Mouse (Mus musculus) liver, embryonic 16.5 days (tissue): ENCODE measurements around the gene Cxcl9. TPM values are rescaled to one million over a fixed set of nuclear protein-coding genes. Genes with fewer than 3 reads are reported as not detected.

ENCODE experiments used
- ATAC-seq: fragments of 200-750 bp; cut with Nextera tagmentation; 2 replicates; pipeline ENCODE4 v1.8.0; 2017; ENCODE audit warnings: low read depth, mild to moderate bottlenecking, moderate number of reproducible peaks, moderate library complexity
- H3K27ac ChIP-seq: fragments of 300-500 bp; sonication (generic); 2 replicates; pipeline ENCODE4 v1.5.1; 2014; ENCODE audit warnings: mild to moderate bottlenecking, low read length
- H3K27me3 ChIP-seq: fragments of 300-500 bp; sonication (generic); 2 replicates; pipeline ENCODE4 v1.6.1; 2014; ENCODE audit warnings: low read depth, low read length, mixed read lengths; ENCODE audit not compliant: control insufficient read depth, insufficient read depth
- H3K36me3 ChIP-seq: fragments of 300-500 bp; sonication (generic); 2 replicates; pipeline ENCODE4 v1.6.1; 2014; ENCODE audit warnings: mild to moderate bottlenecking; ENCODE audit not compliant: control insufficient read depth, insufficient read depth
- H3K4me1 ChIP-seq: fragments of 300-500 bp; sonication (generic); 2 replicates; pipeline ENCODE4 v1.6.1; 2014; ENCODE audit warnings: low read depth, low read length, mixed read lengths; ENCODE audit not compliant: control insufficient read depth
- H3K4me2 ChIP-seq: fragments of 300-500 bp; sonication (generic); 2 replicates; pipeline ENCODE4 v1.6.1; 2014; ENCODE audit warnings: low read depth, low read length, mixed read lengths
- H3K4me3 ChIP-seq: fragments of 300-500 bp; sonication (generic); 2 replicates; pipeline ENCODE4 v1.5.1; 2014; ENCODE audit warnings: low read depth, mild to moderate bottlenecking, low read length
- H3K9ac ChIP-seq: fragments of 300-500 bp; sonication (generic); 2 replicates; pipeline ENCODE4 v1.6.1; 2014; ENCODE audit warnings: low read depth, low read length
- H3K9me3 ChIP-seq: fragments of 300-500 bp; sonication (generic); replicated peaks from 2 replicates; pipeline ENCODE4 v1.6.1; 2016; ENCODE audit warnings: low read length; ENCODE audit not compliant: control insufficient read depth
- WGBS: fragments of 180-500 bp; shearing (Covaris S2); extraction: QIAGEN DNeasy Blood & Tissue Kit; methylation state at CpG from one replicate; pipeline ENCODE4 v1.1.7; 2014; ENCODE audit not compliant: insufficient replicate concordance; 5-methylcytosine and 5-hydroxymethylcytosine counted together
- polyA plus RNA-seq: library from polyadenylated mRNA; unstranded; fragments of >200 nt; fragmentation: Nextera tagmentation; extraction: Ambion mirVana; gene quantifications from 2 replicates; pipeline ENCODE4 v1.2.1, GENCODE M21; 2015

Cxcl9 gene
- polyA plus RNA-seq, 1 experiment from 2014 or later: 0.20 TPM

GRCm38 (mm10) chr5:92369151-92369994 is 41.5 kb upstream of the Cxcl9 start:
- ATAC-seq: peak; percentile 37
- Histone ChIP-seq H3K4me2 (no peak overlapping the region), H3K4me1 (peaks cover 14% of the 10 kb centered on the region), H3K9ac (no peak overlapping the region), H3K9me3 (no peaks in the 10 kb centered on the region), H3K4me3 (no peak overlapping the region), H3K27ac (peak overlapping the region; percentile 40; the same call in 1 of the 2 replicates), H3K36me3 (no peaks in the 10 kb centered on the region), H3K27me3 (no peaks in the 10 kb centered on the region)
- WGBS: 55% methylated on average over 13 of the region's 13 CpGs

- WGBS: 47% methylated on average over 10 of the region's 10 CpGs
- H3K36me3 ChIP-seq: no peaks in the 10 kb centered on the region
- H3K9me3 ChIP-seq: no peaks in the 10 kb centered on the region
- no peak overlapping the region; the same call in 1 of the 2 replicates for H3K27ac ChIP-seq
- no peaks in the 10 kb centered on the region for H3K27me3 ChIP-seq
- H3K4me2 ChIP-seq: no peak overlapping the region
- ATAC-seq: no peak
- H3K9ac ChIP-seq: no peak overlapping the region
- peaks cover 14% of the 10 kb centered on the region for H3K4me1 ChIP-seq
- H3K4me3 ChIP-seq: no peak overlapping the region
Measured at GRCm38 (mm10) chr5:92368392-92368791, 40.5 kb upstream of the Cxcl9 start.

GRCm38 (mm10) chr5:92366565-92366964 is 38.7 kb upstream of the Cxcl9 start:
- H3K9me3 ChIP-seq: no peaks in the 10 kb centered on the region
- H3K9ac ChIP-seq: no peak overlapping the region
- 58% methylated on average over 6 of the region's 6 CpGs for WGBS
- no peak overlapping the region for H3K4me3 ChIP-seq
- H3K27me3 ChIP-seq: no peaks in the 10 kb centered on the region
- peaks cover 11% of the 10 kb centered on the region for H3K4me1 ChIP-seq
- no peak overlapping the region for H3K4me2 ChIP-seq
- no peaks in the 10 kb centered on the region for H3K36me3 ChIP-seq
- peak overlapping the region; percentile 27; the same call in 1 of the 2 replicates for H3K27ac ChIP-seq
- peak; percentile 53 for ATAC-seq

- Histone ChIP-seq H3K9ac (no peak overlapping the region), H3K27me3 (no peaks in the 10 kb centered on the region), H3K4me3 (no peak overlapping the region)
Measured at GRCm38 (mm10) chr5:92365146-92365705, 37.3 kb upstream of the Cxcl9 start.

GRCm38 (mm10) chr5:92364011-92364410 is 36.1 kb upstream of the Cxcl9 start:
- ATAC-seq: no peak
- H3K36me3 ChIP-seq: no peaks in the 10 kb centered on the region
- H3K9me3 ChIP-seq: no peaks in the 10 kb centered on the region
- H3K4me2 ChIP-seq: no peak overlapping the region
- H3K9ac ChIP-seq: no peak overlapping the region
- no peak overlapping the region for H3K27ac ChIP-seq
- H3K27me3 ChIP-seq: no peaks in the 10 kb centered on the region
- 79% methylated on average over 5 of the region's 5 CpGs for WGBS
- H3K4me3 ChIP-seq: no peak overlapping the region
- peaks cover 8% of the 10 kb centered on the region for H3K4me1 ChIP-seq

More at GRCm38 (mm10) chr5:92365146-92365705, 37.3 kb upstream of the Cxcl9 start:
- H3K27ac ChIP-seq: no peak overlapping the region
- peaks cover 11% of the 10 kb centered on the region for H3K4me1 ChIP-seq
- no peaks in the 10 kb centered on the region for H3K36me3 ChIP-seq
- 67% methylated on average over 11 of the region's 11 CpGs for WGBS
- H3K9me3 ChIP-seq: no peaks in the 10 kb centered on the region
- H3K4me2 ChIP-seq: no peak overlapping the region
- no peak for ATAC-seq

- ATAC-seq: no peak
- Histone ChIP-seq H3K27me3 (no peaks in the 10 kb centered on the region), H3K4me2 (no peak overlapping the region), H3K9ac (no peak overlapping the region), H3K27ac (no peak overlapping the region), H3K36me3 (no peaks in the 10 kb centered on the region), H3K4me1 (peaks cover 3% of the 10 kb centered on the region), H3K9me3 (no peaks in the 10 kb centered on the region), H3K4me3 (no peak overlapping the region)
- WGBS: 25% methylated on average over 4 of the region's 4 CpGs
Measured at GRCm38 (mm10) chr5:92363179-92363578, 35.3 kb upstream of the Cxcl9 start.

- H3K4me3 ChIP-seq: no peak overlapping the region
- no peaks in the 10 kb centered on the region for H3K36me3 ChIP-seq
- H3K9me3 ChIP-seq: no peaks in the 10 kb centered on the region
- H3K9ac ChIP-seq: no peak overlapping the region
- peaks cover under 1% of the 10 kb centered on the region; the same call in 1 of the 2 replicates for H3K4me1 ChIP-seq
- ATAC-seq: peak; percentile 83
- 57% methylated on average over 11 of the region's 11 CpGs for WGBS
- no peak overlapping the region for H3K4me2 ChIP-seq
- H3K27ac ChIP-seq: peak overlapping the region; percentile 17; the same call in 1 of the 2 replicates
- H3K27me3 ChIP-seq: no peaks in the 10 kb centered on the region
Measured at GRCm38 (mm10) chr5:92358767-92359455, 31.0 kb upstream of the Cxcl9 start.

- H3K36me3 ChIP-seq: no peaks in the 10 kb centered on the region
- ATAC-seq: no peak
- no peaks in the 10 kb centered on the region for H3K27me3 ChIP-seq
- H3K4me1 ChIP-seq: peaks cover 3% of the 10 kb centered on the region
- no peak overlapping the region for H3K9ac ChIP-seq
- no peak overlapping the region for H3K4me2 ChIP-seq
- no peak overlapping the region for H3K27ac ChIP-seq
- H3K4me3 ChIP-seq: no peak overlapping the region
- WGBS: 20% methylated on average over 11 of the region's 12 CpGs
- no peaks in the 10 kb centered on the region for H3K9me3 ChIP-seq
Measured at GRCm38 (mm10) chr5:92358033-92358432, 30.2 kb upstream of the Cxcl9 start.
